Mouse (Mus musculus): ENCODE results near the gene Olfr54. TPM values are rescaled to one million over a fixed set of nuclear protein-coding genes. Genes with fewer than 3 reads are reported as not detected.

Gene Olfr54
- polyA plus RNA-seq, 1 experiment from 2014 or later = not detected

GRCm38 (mm10) chr11:51059151-51059571 is 45.1 kb downstream of the Olfr54 start, which contains the start of gene Zfp354a:
Zfp354a (plus strand) TSS chr11:51059257.
- no peaks in the 10 kb centered on the region for H3K27me3 ChIP-seq (ENCODE audit: control insufficient read depth, insufficient read depth, low read length)
- no peaks in the 10 kb centered on the region for H3K9me3 ChIP-seq (ENCODE audit: control insufficient read depth, low read depth, low read length)
- H3K4me3 ChIP-seq (ENCODE audit: low read depth, low read length) = peak within 1 kb of the TSS; percentile 77
- under 1% methylated on average over 32 of the region's 32 CpGs for WGBS
- no peaks in the 10 kb centered on the region; the same call in 1 of the 2 replicates for H3K4me1 ChIP-seq (ENCODE audit: control insufficient read depth, insufficient read depth, low read length)
- peak; percentile 88 for ATAC-seq (ENCODE audit: insufficient number of reproducible peaks, insufficient read depth, low FRiP score, low read depth)
- H3K27ac ChIP-seq (ENCODE audit: low read length) = 0 out of 2 replicates have a peak within 1 kb of the TSS, but pooled peaks have one; percentile 33
- H3K36me3 ChIP-seq (ENCODE audit: control insufficient read depth, insufficient read depth, low read length) = no peaks in the 10 kb centered on the region; the same call in 1 of the 2 replicates
- H3K4me2 ChIP-seq (replicated peaks; ENCODE audit: low read depth, low read length) = peak within 1 kb of the TSS; percentile 77
- H3K9ac ChIP-seq (replicated peaks; ENCODE audit: low read depth, low read length) = peak within 1 kb of the TSS; percentile 74

- H3K9me3 ChIP-seq (ENCODE audit: control insufficient read depth, low read depth, low read length) = no peaks in the 10 kb centered on the region
- peak overlapping the region; percentile 77 for H3K4me2 ChIP-seq (replicated peaks; ENCODE audit: low read depth, low read length)
- H3K27me3 ChIP-seq (ENCODE audit: control insufficient read depth, insufficient read depth, low read length) = no peaks in the 10 kb centered on the region
- WGBS = 16% methylated on average over 14 of the region's 14 CpGs
- H3K36me3 ChIP-seq (ENCODE audit: control insufficient read depth, insufficient read depth, low read length) = peaks cover 2% of the 10 kb centered on the region; the same call in 1 of the 2 replicates
- ATAC-seq (ENCODE audit: insufficient number of reproducible peaks, insufficient read depth, low FRiP score, low read depth) = no peak
- H3K4me1 ChIP-seq (ENCODE audit: control insufficient read depth, insufficient read depth, low read length) = no peaks in the 10 kb centered on the region; the same call in 1 of the 2 replicates
- H3K9ac ChIP-seq (replicated peaks; ENCODE audit: low read depth, low read length) = peak overlapping the region; percentile 74
- no peak overlapping the region for H3K27ac ChIP-seq (ENCODE audit: low read length)
- peak overlapping the region; percentile 77 for H3K4me3 ChIP-seq (ENCODE audit: low read depth, low read length)
These were observed 45.6 kb downstream of the Olfr54 start for GRCm38 (mm10) chr11:51059640-51060039.

GRCm38 (mm10) chr11:51060981-51061380 is 46.9 kb downstream of the Olfr54 start:
- 94% methylated on average over 6 of the region's 6 CpGs for WGBS
- no peaks in the 10 kb centered on the region for H3K9me3 ChIP-seq (ENCODE audit: control insufficient read depth, low read depth, low read length)
- H3K4me3 ChIP-seq (ENCODE audit: low read depth, low read length) = no peak overlapping the region
- no peaks in the 10 kb centered on the region for H3K27me3 ChIP-seq (ENCODE audit: control insufficient read depth, insufficient read depth, low read length)
- no peaks in the 10 kb centered on the region; the same call in 1 of the 2 replicates for H3K4me1 ChIP-seq (ENCODE audit: control insufficient read depth, insufficient read depth, low read length)
- no peak for ATAC-seq (ENCODE audit: insufficient number of reproducible peaks, insufficient read depth, low FRiP score, low read depth)
- peaks cover 4% of the 10 kb centered on the region; the same call in 1 of the 2 replicates for H3K36me3 ChIP-seq (ENCODE audit: control insufficient read depth, insufficient read depth, low read length)
- H3K27ac ChIP-seq (ENCODE audit: low read length) = no peak overlapping the region
- no peak overlapping the region for H3K9ac ChIP-seq (replicated peaks; ENCODE audit: low read depth, low read length)
- H3K4me2 ChIP-seq (replicated peaks; ENCODE audit: low read depth, low read length) = no peak overlapping the region

GRCm38 (mm10) chr11:51063276-51063675 is 49.2 kb downstream of the Olfr54 start:
- H3K36me3 ChIP-seq (ENCODE audit: control insufficient read depth, insufficient read depth, low read length) = peaks cover 8% of the 10 kb centered on the region
- WGBS = 59% methylated on average over 7 of the region's 7 CpGs
- ATAC-seq (ENCODE audit: insufficient number of reproducible peaks, insufficient read depth, low FRiP score, low read depth) = no peak

GRCm38 (mm10) chr11:51063841-51064240 is 49.8 kb downstream of the Olfr54 start:
- Histone ChIP-seq H3K9me3 (ENCODE audit: control insufficient read depth, low read depth, low read length) (no peaks in the 10 kb centered on the region), H3K27ac (ENCODE audit: low read length) (no peak overlapping the region), H3K4me3 (ENCODE audit: low read depth, low read length) (no peak overlapping the region), H3K27me3 (ENCODE audit: control insufficient read depth, insufficient read depth, low read length) (no peaks in the 10 kb centered on the region), H3K4me2 (replicated peaks; ENCODE audit: low read depth, low read length) (no peak overlapping the region), H3K36me3 (ENCODE audit: control insufficient read depth, insufficient read depth, low read length) (peaks cover 8% of the 10 kb centered on the region), H3K9ac (replicated peaks; ENCODE audit: low read depth, low read length) (no peak overlapping the region), H3K4me1 (ENCODE audit: control insufficient read depth, insufficient read depth, low read length) (no peaks in the 10 kb centered on the region; the same call in 1 of the 2 replicates)
- 95% methylated on average over 8 of the region's 8 CpGs for WGBS
- no peak for ATAC-seq (ENCODE audit: insufficient number of reproducible peaks, insufficient read depth, low FRiP score, low read depth)

More at GRCm38 (mm10) chr11:51063276-51063675, 49.2 kb downstream of the Olfr54 start:
- H3K4me2 ChIP-seq (replicated peaks; ENCODE audit: low read depth, low read length) = no peak overlapping the region
- H3K4me1 ChIP-seq (ENCODE audit: control insufficient read depth, insufficient read depth, low read length) = no peaks in the 10 kb centered on the region; the same call in 1 of the 2 replicates
- no peaks in the 10 kb centered on the region for H3K9me3 ChIP-seq (ENCODE audit: control insufficient read depth, low read depth, low read length)
- H3K27ac ChIP-seq (ENCODE audit: low read length) = no peak overlapping the region
- no peak overlapping the region for H3K9ac ChIP-seq (replicated peaks; ENCODE audit: low read depth, low read length)
- no peak overlapping the region for H3K4me3 ChIP-seq (ENCODE audit: low read depth, low read length)
- no peaks in the 10 kb centered on the region for H3K27me3 ChIP-seq (ENCODE audit: control insufficient read depth, insufficient read depth, low read length)

Other genes starting within 250 kb of the Olfr54 start
- gene Zfp354c, start 186.5 kb upstream of the Olfr54 start, polyA plus RNA-seq (2014; fragmentation: Nextera tagmentation; extraction: Ambion mirVana) = 38.0 and 40.9 TPM in 2 replicates
- 0.65 and 1.0 TPM in 2 replicates for gene Zfp879, start 172.7 kb upstream of the Olfr54 start, polyA plus RNA-seq (2014; fragmentation: Nextera tagmentation; extraction: Ambion mirVana)
- not detected in 2 replicates for gene Grm6, start 163.6 kb upstream of the Olfr54 start, polyA plus RNA-seq (2014; fragmentation: Nextera tagmentation; extraction: Ambion mirVana)
- 8.4 and 9.9 TPM in 2 replicates for gene Zfp454, start 126.6 kb upstream of the Olfr54 start, polyA plus RNA-seq (2014; fragmentation: Nextera tagmentation; extraction: Ambion mirVana)
- gene Zfp2, start 98.1 kb upstream of the Olfr54 start, polyA plus RNA-seq (2014; fragmentation: Nextera tagmentation; extraction: Ambion mirVana) = 12.1 and 18.7 TPM in 2 replicates
- gene Zfp354b, start 82.6 kb upstream of the Olfr54 start, polyA plus RNA-seq (2014; fragmentation: Nextera tagmentation; extraction: Ambion mirVana) = 2.3 and 2.9 TPM in 2 replicates
- not detected in 2 replicates for gene 4933414I15Rik, start 70.5 kb upstream of the Olfr54 start, polyA plus RNA-seq (2014; fragmentation: Nextera tagmentation; extraction: Ambion mirVana)
- not detected in 2 replicates for gene Prop1, start 60.5 kb upstream of the Olfr54 start, polyA plus RNA-seq (2014; fragmentation: Nextera tagmentation; extraction: Ambion mirVana)
- not detected in 2 replicates for gene Olfr1378, start 47.7 kb upstream of the Olfr54 start, polyA plus RNA-seq (2014; fragmentation: Nextera tagmentation; extraction: Ambion mirVana)
- not detected in 2 replicates for gene Olfr1377, start 32.3 kb upstream of the Olfr54 start, polyA plus RNA-seq (2014; fragmentation: Nextera tagmentation; extraction: Ambion mirVana)
- gene Olfr51, start 10.6 kb upstream of the Olfr54 start, polyA plus RNA-seq (2014; fragmentation: Nextera tagmentation; extraction: Ambion mirVana) = not detected in 2 replicates
- not detected in 2 replicates for gene Olfr1375, start 33.9 kb downstream of the Olfr54 start, polyA plus RNA-seq (2014; fragmentation: Nextera tagmentation; extraction: Ambion mirVana)
- 8.9 and 9.0 TPM in 2 replicates for gene Zfp354a, start 45.0 kb downstream of the Olfr54 start, polyA plus RNA-seq (2014; fragmentation: Nextera tagmentation; extraction: Ambion mirVana)
- gene Gm12569, start 206.2 kb downstream of the Olfr54 start, polyA plus RNA-seq (2014; fragmentation: Nextera tagmentation; extraction: Ambion mirVana) = not detected in 2 replicates
- gene Clk4, start 247.5 kb downstream of the Olfr54 start, polyA plus RNA-seq (2014; fragmentation: Nextera tagmentation; extraction: Ambion mirVana) = 140 and 141 TPM in 2 replicates
- gene BC049762, start 248.8 kb downstream of the Olfr54 start, polyA plus RNA-seq (2014; fragmentation: Nextera tagmentation; extraction: Ambion mirVana) = 0.35 and 0.48 TPM in 2 replicates